Mouse (Mus musculus) T-helper 1 cell (primary cell): ENCODE data around the gene Zfpm1.

Source experiments
- in situ Hi-C: fragments of 300-600 bp; cut with MboI, MseI; formaldehyde crosslinking; loops from one replicate; pipeline ENCODE4 v1.15.1; 2025; ENCODE audit warnings: high pct_unique_total_duplicates

Zfpm1 gene

DNA sequence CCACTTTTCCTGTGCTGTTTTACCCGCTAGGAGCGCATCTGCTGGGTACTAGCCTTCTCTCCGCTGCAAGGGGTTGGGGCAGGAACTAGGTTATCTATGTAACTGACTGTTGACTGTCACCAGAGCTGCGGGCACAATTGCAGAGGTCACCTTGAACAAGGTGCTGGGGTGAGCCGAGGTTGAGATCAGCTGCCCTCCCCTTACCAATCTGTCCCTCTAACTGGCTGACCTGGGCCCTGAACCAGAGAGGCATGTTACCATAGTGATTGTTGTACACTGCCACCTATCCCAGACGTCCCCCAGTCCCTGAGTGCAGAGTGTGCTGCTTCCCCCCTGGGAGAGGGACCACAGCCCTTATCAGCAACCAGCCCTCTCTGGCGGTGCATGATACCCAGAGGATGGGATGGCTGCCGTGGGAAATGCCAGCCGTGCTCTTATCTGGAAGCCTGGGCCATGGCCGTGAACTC is 39.5 kb downstream of the Zfpm1 start:
- in situ Hi-C loops: loop anchor here (10.0 kb wide), 1 partner anchor 493 kb away; no protein-coding TSS in a partner anchor

DNA sequence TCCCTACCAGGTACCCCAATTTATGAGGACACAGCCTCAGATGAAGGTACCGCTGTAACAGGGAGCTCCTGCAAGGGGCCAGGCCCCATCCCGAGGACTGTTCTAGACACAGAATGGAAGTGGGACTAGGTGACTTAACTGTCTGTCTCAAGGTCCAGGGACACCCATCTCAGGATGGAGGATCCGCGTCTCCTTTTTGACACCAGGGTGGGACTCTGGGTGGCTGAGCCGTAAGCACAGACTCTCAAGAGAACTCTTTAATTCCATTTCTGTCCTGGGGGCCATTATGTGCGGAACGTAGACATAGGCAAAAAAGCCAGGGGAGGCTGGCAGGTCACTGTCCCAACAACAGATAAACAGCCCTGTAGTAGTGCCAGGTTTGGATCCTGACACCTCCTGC is 40.2 kb downstream of the Zfpm1 start:
- in situ Hi-C loops: loop anchor here (10.0 kb wide), 1 partner anchor 493 kb away; no protein-coding TSS in a partner anchor

GRCm38 (mm10) chr8:122322792-122323191 is 40.9 kb downstream of the Zfpm1 start:
- in situ Hi-C loops: loop anchor here (10.0 kb wide), 1 partner anchor 492 kb away; no protein-coding TSS in a partner anchor

DNA sequence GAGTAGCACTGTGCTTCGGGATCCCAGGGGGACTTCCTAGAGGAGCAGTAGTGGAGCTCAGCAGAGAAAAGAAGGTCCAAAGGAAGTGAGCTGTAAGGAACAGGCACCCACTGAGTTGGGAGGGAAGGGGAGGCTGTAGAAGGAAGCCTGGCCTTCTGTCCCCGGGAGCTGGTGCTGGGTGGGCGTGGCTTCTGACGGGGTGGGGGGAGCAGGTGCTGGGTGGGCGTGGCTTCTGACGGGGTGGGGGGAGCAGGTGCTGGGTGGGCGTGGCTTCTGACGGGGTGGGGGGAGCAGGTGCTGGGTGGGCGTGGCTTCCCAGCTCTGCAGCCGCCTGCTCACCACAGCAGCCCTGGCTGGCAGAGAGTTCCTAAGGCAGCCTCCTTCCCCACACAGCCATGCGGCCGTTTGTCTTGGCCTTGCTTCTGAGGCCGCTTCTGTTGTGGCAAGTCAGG is 42.0 kb downstream of the Zfpm1 start:
- in situ Hi-C loops: loop anchor here (10.0 kb wide), 1 partner anchor 491 kb away; no protein-coding TSS in a partner anchor

DNA sequence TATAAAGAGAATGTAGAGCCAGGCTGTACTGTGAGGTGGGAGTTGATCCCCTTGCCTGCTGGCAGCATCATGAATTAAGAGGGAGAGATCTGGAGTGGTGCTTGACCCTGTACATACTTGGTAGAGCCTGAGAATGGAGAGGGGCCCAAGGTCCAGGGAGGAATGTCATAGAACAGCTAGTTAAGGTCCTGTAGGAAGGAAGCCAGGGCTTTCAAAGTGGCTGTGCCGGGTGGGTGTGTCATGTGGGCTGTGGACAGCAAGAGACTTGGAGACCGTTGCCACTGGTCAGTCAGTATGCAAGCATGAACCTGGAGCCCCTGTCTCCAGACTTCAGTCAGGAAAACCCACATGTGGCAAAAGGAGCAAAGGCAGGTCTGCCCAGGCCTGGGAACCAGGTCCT is 43.3 kb downstream of the Zfpm1 start:
- in situ Hi-C loops: loop anchor here (10.0 kb wide), 1 partner anchor 490 kb away; no protein-coding TSS in a partner anchor

- in situ Hi-C loops: loop anchor here (10.0 kb wide), 1 partner anchor 489 kb away; no protein-coding TSS in a partner anchor
These were observed 44.2 kb downstream of the Zfpm1 start for GRCm38 (mm10) chr8:122326114-122326542.

GRCm38 (mm10) chr8:122329072-122329471 is 47.1 kb downstream of the Zfpm1 start:
- in situ Hi-C loops: loop anchor here (10.0 kb wide), 1 partner anchor 486 kb away; no protein-coding TSS in a partner anchor

DNA sequence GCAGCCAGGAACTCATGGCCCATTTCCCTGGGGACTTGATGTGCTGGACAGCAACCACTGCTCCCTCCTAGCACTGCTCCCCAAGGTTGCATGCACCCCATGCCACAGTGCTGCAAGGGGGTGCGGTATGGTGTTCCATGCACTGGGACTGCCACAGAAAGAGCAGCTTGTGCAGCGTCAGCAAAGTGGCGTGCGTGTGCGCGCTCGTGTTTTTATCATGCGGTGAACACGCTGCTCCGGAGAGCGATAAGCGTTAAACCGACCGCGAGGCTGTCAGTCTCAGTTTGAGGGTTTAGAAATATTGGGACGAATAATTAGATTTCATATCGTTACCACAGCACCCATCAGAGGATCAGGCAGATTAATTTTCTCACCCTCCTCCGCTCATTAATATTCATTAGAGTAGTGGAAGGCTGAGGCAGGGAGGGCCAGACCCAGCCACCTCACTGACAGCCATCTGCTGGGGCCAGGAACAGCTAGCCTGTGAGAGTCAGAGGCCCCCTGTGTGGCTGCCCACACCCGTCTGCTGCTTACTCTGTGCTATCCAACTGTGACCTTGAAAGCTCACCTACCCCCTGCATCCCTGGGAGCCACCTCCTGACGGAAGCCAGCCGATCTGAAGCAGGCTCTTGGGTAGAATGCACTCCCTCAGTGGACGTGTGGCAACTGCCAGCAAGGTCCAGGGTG is 47.8 kb downstream of the Zfpm1 start:
- in situ Hi-C loops: loop anchor here (5.0 to 10.0 kb wide), 2 partner anchors 57 to 485 kb away; no protein-coding TSS in a partner anchor

- in situ Hi-C loops: loop anchor here (5.0 kb wide), 1 partner anchor 58 kb away; no protein-coding TSS in a partner anchor
These were observed 48.6 kb downstream of the Zfpm1 start for GRCm38 (mm10) chr8:122330446-122331133.

DNA sequence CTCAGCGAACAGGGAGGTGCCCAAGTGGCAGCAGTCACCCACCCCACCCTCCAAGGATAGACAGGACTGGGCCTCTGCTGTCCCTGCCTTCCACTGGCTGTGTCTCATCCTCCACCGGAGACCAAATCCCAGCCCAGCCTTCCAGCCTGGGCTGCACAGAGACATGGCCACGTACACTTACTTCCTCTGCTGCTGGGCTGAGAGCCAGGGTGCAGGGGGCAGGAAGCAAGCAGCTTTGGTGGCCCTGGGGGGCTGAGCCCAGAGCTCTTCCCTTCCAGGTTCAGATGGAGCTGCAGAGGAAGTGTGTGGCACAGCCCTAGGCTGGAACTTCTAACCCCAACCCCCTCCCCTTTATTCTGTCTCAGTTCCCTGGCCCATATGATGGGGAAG is 49.2 kb downstream of the Zfpm1 start:
- in situ Hi-C loops: loop anchor here (5.0 kb wide), 1 partner anchor 59 kb away; no protein-coding TSS in a partner anchor

DNA sequence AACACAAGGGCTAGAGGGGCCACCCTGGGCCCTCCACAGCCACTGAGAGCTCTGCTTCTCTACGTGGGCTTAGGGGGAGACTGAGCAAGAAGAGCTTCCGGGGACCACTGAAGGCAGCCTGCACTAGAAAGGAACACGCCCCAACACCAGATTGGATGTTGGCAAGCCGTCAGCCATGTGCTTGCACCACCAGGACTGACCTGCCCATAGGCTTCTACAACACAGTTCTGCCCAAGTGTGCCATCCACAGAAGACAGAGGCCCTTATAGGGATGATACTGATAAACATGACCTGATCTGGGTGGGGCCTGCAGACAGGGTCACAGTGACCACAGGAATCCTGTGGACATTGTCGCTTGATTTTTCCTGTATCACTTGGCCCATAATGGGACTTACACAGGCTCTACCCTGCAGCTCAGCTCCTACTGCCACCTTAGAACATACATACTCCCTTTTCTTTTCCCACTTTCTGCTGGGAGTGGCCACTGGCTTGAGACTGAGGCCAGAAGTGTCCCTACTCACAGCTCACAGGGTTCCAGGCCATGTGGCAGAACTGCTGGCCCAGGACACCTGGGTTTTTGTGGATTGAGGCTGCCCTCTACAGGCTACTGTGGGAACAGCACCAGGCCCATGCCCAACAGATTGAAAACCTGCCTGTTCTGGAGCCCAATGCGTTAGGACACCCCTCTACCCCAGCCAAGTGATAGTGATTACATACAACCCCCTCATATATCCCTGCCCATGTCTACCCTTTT is 51.0 kb downstream of the Zfpm1 start:
- in situ Hi-C loops: loop anchor here (5.0 kb wide), 1 partner anchor 61 kb away; no protein-coding TSS in a partner anchor

DNA sequence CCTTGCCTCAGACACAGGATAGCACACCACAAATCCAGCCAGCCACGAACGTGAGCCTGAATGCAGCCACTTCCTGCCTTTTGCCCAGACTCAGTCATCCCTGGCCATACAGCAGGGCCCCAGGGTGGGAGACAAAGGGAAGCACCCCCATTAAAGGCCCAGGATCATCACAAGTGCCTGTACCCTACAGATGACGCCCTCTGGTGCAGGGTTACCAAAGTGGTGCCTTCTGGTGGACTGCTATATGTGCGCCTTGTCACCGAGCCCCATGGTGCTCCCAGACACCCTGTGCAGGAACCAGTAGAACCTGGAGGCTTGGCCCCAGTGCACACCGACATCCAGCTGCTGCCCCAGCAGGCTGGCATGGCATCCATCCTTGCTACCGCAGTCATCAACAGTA is 51.6 kb downstream of the Zfpm1 start:
- in situ Hi-C loops: loop anchor here (5.0 kb wide), 1 partner anchor 61 kb away; no protein-coding TSS in a partner anchor

GRCm38 (mm10) chr8:122334791-122335490 is 53.0 kb downstream of the Zfpm1 start:
- in situ Hi-C loops: loop anchor here (5.0 kb wide), 1 partner anchor 63 kb away; no protein-coding TSS in a partner anchor

- in situ Hi-C loops: no loop called here
These were observed 53.8 kb downstream of the Zfpm1 start for GRCm38 (mm10) chr8:122335638-122336250.

GRCm38 (mm10) chr8:122336251-122336910 is 54.4 kb downstream of the Zfpm1 start:
- in situ Hi-C loops: no loop called here

DNA sequence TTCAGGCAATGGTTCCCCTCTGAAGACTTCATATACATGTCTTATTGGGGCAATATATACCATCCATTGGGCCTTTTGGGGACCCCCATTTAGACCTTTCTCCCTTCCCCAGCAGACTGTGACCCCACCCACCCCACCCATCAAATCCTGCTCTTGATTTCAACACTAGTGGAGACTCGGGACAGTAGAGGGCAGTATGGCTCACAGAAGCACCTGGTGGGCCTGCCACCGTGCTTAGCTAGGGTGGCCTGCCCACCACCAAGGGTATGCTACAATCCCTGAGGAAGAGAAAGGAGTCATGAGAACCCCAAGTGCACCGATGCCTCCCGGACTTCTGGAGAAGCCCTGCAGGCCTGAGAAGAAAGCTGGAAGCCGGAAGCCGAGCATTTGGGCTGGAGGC is 56.9 kb downstream of the Zfpm1 start:
- in situ Hi-C loops: no loop called here

GRCm38 (mm10) chr8:122340761-122341160 is 58.8 kb downstream of the Zfpm1 start:
- in situ Hi-C loops: no loop called here

DNA sequence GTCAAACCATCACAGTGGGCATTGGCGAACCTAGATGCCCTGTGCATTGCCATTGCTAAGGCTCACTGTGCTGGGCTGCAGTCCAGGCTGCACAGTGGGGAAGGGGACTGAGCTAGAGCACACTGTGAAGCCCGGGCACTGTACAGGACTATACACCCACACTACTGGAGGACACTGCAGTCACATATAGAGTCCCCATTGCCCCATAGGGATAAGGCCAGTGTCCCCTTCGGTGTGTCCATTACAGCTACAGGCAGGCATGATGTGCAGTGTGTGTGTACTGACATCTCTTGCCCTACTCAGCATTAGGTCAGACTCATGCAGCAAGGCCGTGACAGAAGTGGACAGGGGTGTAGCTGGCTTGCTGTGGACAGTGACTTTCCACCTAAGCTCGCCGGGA is 59.8 kb downstream of the Zfpm1 start:
- in situ Hi-C loops: no loop called here

DNA sequence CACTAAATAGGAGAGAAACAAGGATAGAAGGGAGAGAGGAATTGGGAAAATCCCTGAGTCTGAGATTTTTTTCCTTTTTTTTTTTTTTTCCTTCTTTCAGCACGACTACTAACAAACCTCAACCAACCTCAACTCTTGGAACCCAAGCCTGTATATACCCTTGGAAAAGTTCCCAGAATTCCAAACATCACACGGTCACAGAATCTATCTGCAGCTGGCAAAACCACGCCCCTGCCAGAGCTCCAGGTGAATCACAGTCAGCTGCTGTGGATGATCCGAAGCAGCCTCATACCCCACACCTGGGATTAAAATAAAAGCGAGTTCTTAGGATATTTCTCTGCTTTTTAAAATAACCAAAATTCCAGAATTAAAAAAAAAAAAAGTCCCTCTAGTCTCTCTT is 60.4 kb downstream of the Zfpm1 start:
- in situ Hi-C loops: no loop called here

DNA sequence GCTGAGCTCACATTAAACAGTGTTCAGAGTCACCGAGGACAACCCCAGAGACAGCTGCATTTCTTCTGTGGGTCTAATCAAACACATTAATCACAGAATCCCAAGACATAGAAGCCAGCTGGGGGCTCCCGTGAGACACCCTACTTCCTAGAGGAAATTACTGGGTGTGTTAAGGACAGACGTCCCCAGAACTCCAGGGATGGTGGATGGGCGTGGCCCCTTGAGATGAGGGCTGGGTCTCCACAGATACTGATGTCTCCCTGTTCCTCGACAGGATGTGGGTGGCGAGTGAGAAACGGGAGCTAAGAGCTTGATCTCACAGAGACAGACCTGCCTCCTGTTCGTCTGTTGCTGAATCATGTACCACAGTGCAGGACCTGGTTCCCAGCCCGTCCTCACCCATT is 60.9 kb downstream of the Zfpm1 start:
- in situ Hi-C loops: no loop called here
